Mouse (Mus musculus) hindlimb bud, embryonic 11.5 days (tissue): ENCODE data around the gene Gm20489.

Experiments
- DNase-seq: peaks from one replicate; pipeline ENCODE4 v3.0.0-alpha.2; 2012; ENCODE audit warnings: low read depth, low spot score; ENCODE audit errors: extremely low spot score

Gene Gm20489

GRCm38 (mm10) chrX:101263892-101264291 lies 4.9 kb downstream of the Gm20489 start, which contains the start of gene Gm614:
TSS of gene Gm614 (minus strand) at chrX:101263992.
- no peak for DNase-seq

- peak; percentile 26 for DNase-seq
Measured at GRCm38 (mm10) chrX:101260441-101261325, 8.1 kb downstream of the Gm20489 start.

GRCm38 (mm10) chrX:101256603-101257002 lies 12.2 kb downstream of the Gm20489 start:
- DNase-seq, result no peak

GRCm38 (mm10) chrX:101254740-101255139 lies 14.1 kb downstream of the Gm20489 start:
- DNase-seq, result no peak

- peak; percentile 54 for DNase-seq
Measured at GRCm38 (mm10) chrX:101253952-101254729, 14.7 kb downstream of the Gm20489 start, which contains the start of gene Foxo4. TSS of gene Foxo4 (plus strand) at chrX:101254528.

GRCm38 (mm10) chrX:101245011-101245410 lies 23.8 kb downstream of the Gm20489 start:
- DNase-seq, result no peak

GRCm38 (mm10) chrX:101222796-101223162 lies 46.0 kb downstream of the Gm20489 start:
- DNase-seq, result no peak

- DNase-seq, result peak; percentile 73
Measured at GRCm38 (mm10) chrX:101221834-101222795, 46.7 kb downstream of the Gm20489 start, which contains the start of gene Snx12. TSS of gene Snx12 (minus strand) at chrX:101222563.
